Mouse (Mus musculus) heart, embryonic 13.5 days (tissue): ENCODE measurements around the gene 6430628N08Rik. TPM values are rescaled to one million over a fixed set of nuclear protein-coding genes. Genes with fewer than 3 reads are reported as not detected.

ENCODE experiments used
- ATAC-seq: fragments of 200-750 bp; cut with Nextera tagmentation; 2 replicates; pipeline ENCODE4 v1.8.0; 2017; ENCODE audit warnings: moderate TSS enrichment; ENCODE audit not compliant: insufficient number of reproducible peaks, low FRiP score, low TSS enrichment; ENCODE audit errors: extremely low read depth
- H3K27ac ChIP-seq: fragments of 300-500 bp; sonication (generic); replicated peaks from 2 replicates; pipeline ENCODE4 v1.5.1; 2015; ENCODE audit warnings: moderate library complexity, mild to moderate bottlenecking, inconsistent platforms
- H3K27me3 ChIP-seq: fragments of 300-500 bp; sonication (generic); replicated peaks from 2 replicates; pipeline ENCODE4 v1.6.1; 2015; ENCODE audit warnings: mild to moderate bottlenecking, inconsistent platforms
- H3K36me3 ChIP-seq: fragments of 300-500 bp; sonication (generic); 2 replicates; pipeline ENCODE4 v1.6.1; 2015; ENCODE audit warnings: mild to moderate bottlenecking, inconsistent platforms
- H3K4me1 ChIP-seq: fragments of 300-500 bp; sonication (generic); 2 replicates; pipeline ENCODE4 v1.6.1; 2015; ENCODE audit warnings: inconsistent platforms
- H3K4me2 ChIP-seq: fragments of 300-500 bp; sonication (generic); 2 replicates; pipeline ENCODE4 v1.6.1; 2015; ENCODE audit warnings: inconsistent platforms, mild to moderate bottlenecking, moderate library complexity
- H3K4me3 ChIP-seq: fragments of 300-500 bp; sonication (generic); 2 replicates; pipeline ENCODE4 v1.5.1; 2015; ENCODE audit warnings: moderate library complexity, mild to moderate bottlenecking, inconsistent platforms
- H3K9ac ChIP-seq: fragments of 300-500 bp; sonication (generic); 2 replicates; pipeline ENCODE4 v1.6.1; 2015; ENCODE audit warnings: inconsistent platforms, mild to moderate bottlenecking, moderate library complexity
- H3K9me3 ChIP-seq: fragments of 300-500 bp; sonication (generic); 2 replicates; pipeline ENCODE4 v1.6.1; 2016; ENCODE audit warnings: inconsistent platforms
- WGBS: fragments of 180-500 bp; shearing (Covaris S2); methylation state at CpG from one replicate; pipeline ENCODE4 v1.1.7; 2015; ENCODE audit warnings: mixed read lengths; 5-methylcytosine and 5-hydroxymethylcytosine counted together
- polyA plus RNA-seq: library from polyadenylated mRNA; unstranded; fragments of >200 nt; fragmentation: Nextera tagmentation; extraction: Ambion mirVana; gene quantifications from 2 replicates; pipeline ENCODE4 v1.2.1, GENCODE M21; 2015

6430628N08Rik gene
- not detected in 2 replicates for polyA plus RNA-seq

GRCm38 (mm10) chr4:115890553-115890952, at the start of gene 6430628N08Rik:
Gene 6430628N08Rik (plus strand): TSS chr4:115890665.
- Histone ChIP-seq H3K9ac (peak within 1 kb of the TSS; percentile 47; the same call in 1 of the 2 replicates), H3K36me3 (no peaks in the 10 kb centered on the region), H3K4me3 (peak within 1 kb of the TSS; percentile 42), H3K27ac (no peak within 1 kb of the TSS), H3K27me3 (peaks cover 81% of the 10 kb centered on the region), H3K4me1 (peaks cover 12% of the 10 kb centered on the region), H3K4me2 (peak within 1 kb of the TSS; percentile 74), H3K9me3 (no peaks in the 10 kb centered on the region)
- no peak for ATAC-seq
- WGBS, result 2% methylated on average over 31 of the region's 31 CpGs

GRCm38 (mm10) chr4:115840842-115841241, 49.6 kb upstream of the 6430628N08Rik start:
- no peaks in the 10 kb centered on the region for H3K9me3 ChIP-seq
- WGBS, result 86% methylated on average over 4 of the region's 4 CpGs
- H3K4me2 ChIP-seq, result no peak overlapping the region; the same call in 1 of the 2 replicates
- H3K36me3 ChIP-seq, result peaks cover 8% of the 10 kb centered on the region
- peaks cover 14% of the 10 kb centered on the region for H3K4me1 ChIP-seq
- H3K4me3 ChIP-seq, result no peak overlapping the region
- no peak for ATAC-seq
- H3K27ac ChIP-seq, result no peak overlapping the region
- no peak overlapping the region for H3K9ac ChIP-seq
- no peaks in the 10 kb centered on the region for H3K27me3 ChIP-seq

- WGBS, result 42% methylated on average over 2 of the region's 2 CpGs
- no peak overlapping the region for H3K9ac ChIP-seq
- H3K36me3 ChIP-seq, result peaks cover 35% of the 10 kb centered on the region
- H3K27me3 ChIP-seq, result no peaks in the 10 kb centered on the region
- no peaks in the 10 kb centered on the region for H3K9me3 ChIP-seq
- H3K27ac ChIP-seq, result no peak overlapping the region
- H3K4me3 ChIP-seq, result no peak overlapping the region
- ATAC-seq, result no peak
- peaks cover 52% of the 10 kb centered on the region for H3K4me1 ChIP-seq
- no peak overlapping the region for H3K4me2 ChIP-seq
Measured at GRCm38 (mm10) chr4:115846656-115847055, 43.8 kb upstream of the 6430628N08Rik start.

GRCm38 (mm10) chr4:115847377-115847776, 43.1 kb upstream of the 6430628N08Rik start:
- Histone ChIP-seq H3K9ac (no peak overlapping the region), H3K4me3 (no peak overlapping the region), H3K9me3 (no peaks in the 10 kb centered on the region), H3K36me3 (peaks cover 39% of the 10 kb centered on the region), H3K4me1 (peaks cover 57% of the 10 kb centered on the region), H3K27me3 (no peaks in the 10 kb centered on the region), H3K27ac (peak overlapping the region; percentile 21; the same call in 1 of the 2 replicates), H3K4me2 (0 out of 2 replicates have a peak overlapping the region, but pooled peaks have one; percentile 3)
- no peak for ATAC-seq
- WGBS, result 45% methylated on average over 5 of the region's 5 CpGs

GRCm38 (mm10) chr4:115848083-115848482, 42.4 kb upstream of the 6430628N08Rik start:
- 0 out of 2 replicates have a peak overlapping the region, but pooled peaks have one; percentile 3 for H3K4me2 ChIP-seq
- peak overlapping the region; percentile 55; the same call in 1 of the 2 replicates for H3K27ac ChIP-seq
- H3K9ac ChIP-seq, result no peak overlapping the region
- peaks cover 57% of the 10 kb centered on the region for H3K4me1 ChIP-seq
- no peak overlapping the region for H3K4me3 ChIP-seq
- peaks cover 45% of the 10 kb centered on the region for H3K36me3 ChIP-seq
- ATAC-seq, result no peak
- 71% methylated on average over 1 of the region's 1 CpGs for WGBS
- no peaks in the 10 kb centered on the region for H3K27me3 ChIP-seq
- no peaks in the 10 kb centered on the region for H3K9me3 ChIP-seq

GRCm38 (mm10) chr4:115848990-115849677, 41.3 kb upstream of the 6430628N08Rik start:
- no peaks in the 10 kb centered on the region for H3K27me3 ChIP-seq
- H3K9me3 ChIP-seq, result no peaks in the 10 kb centered on the region
- no peak overlapping the region; the same call in 1 of the 2 replicates for H3K9ac ChIP-seq
- peaks cover 43% of the 10 kb centered on the region for H3K36me3 ChIP-seq
- H3K4me2 ChIP-seq, result peak overlapping the region; percentile 37
- no peak overlapping the region for H3K4me3 ChIP-seq
- no peak; the same call in 1 of the 2 replicates for ATAC-seq
- peak overlapping the region; percentile 55 for H3K27ac ChIP-seq
- 26% methylated on average over 8 of the region's 8 CpGs for WGBS
- peaks cover 57% of the 10 kb centered on the region for H3K4me1 ChIP-seq

- 66% methylated on average over 2 of the region's 2 CpGs for WGBS
- Histone ChIP-seq H3K4me3 (no peak overlapping the region), H3K4me2 (no peak overlapping the region), H3K36me3 (peaks cover 43% of the 10 kb centered on the region), H3K27ac (0 out of 2 replicates have a peak overlapping the region, but pooled peaks have one; percentile 55), H3K4me1 (peaks cover 61% of the 10 kb centered on the region), H3K9me3 (no peaks in the 10 kb centered on the region), H3K27me3 (no peaks in the 10 kb centered on the region), H3K9ac (no peak overlapping the region)
- ATAC-seq, result no peak
Measured at GRCm38 (mm10) chr4:115850111-115850510, 40.4 kb upstream of the 6430628N08Rik start.

- no peak overlapping the region for H3K4me2 ChIP-seq
- WGBS, result 72% methylated on average over 2 of the region's 2 CpGs
- ATAC-seq, result no peak
- H3K9me3 ChIP-seq, result no peaks in the 10 kb centered on the region
- H3K27me3 ChIP-seq, result no peaks in the 10 kb centered on the region
- no peak overlapping the region for H3K27ac ChIP-seq
- H3K9ac ChIP-seq, result no peak overlapping the region
- peaks cover 43% of the 10 kb centered on the region for H3K36me3 ChIP-seq
- H3K4me3 ChIP-seq, result no peak overlapping the region
- H3K4me1 ChIP-seq, result peaks cover 66% of the 10 kb centered on the region
Measured at GRCm38 (mm10) chr4:115850631-115851030, 39.8 kb upstream of the 6430628N08Rik start.

- H3K27ac ChIP-seq, result no peak overlapping the region
- no peaks in the 10 kb centered on the region for H3K27me3 ChIP-seq
- H3K36me3 ChIP-seq, result peaks cover 43% of the 10 kb centered on the region
- H3K4me2 ChIP-seq, result no peak overlapping the region
- no peak overlapping the region for H3K9ac ChIP-seq
- WGBS, result 71% methylated on average over 6 of the region's 6 CpGs
- ATAC-seq, result no peak
- peaks cover 73% of the 10 kb centered on the region for H3K4me1 ChIP-seq
- H3K4me3 ChIP-seq, result no peak overlapping the region
- H3K9me3 ChIP-seq, result no peaks in the 10 kb centered on the region
Measured at GRCm38 (mm10) chr4:115851569-115851968, 38.9 kb upstream of the 6430628N08Rik start.

GRCm38 (mm10) chr4:115855100-115855499, 35.4 kb upstream of the 6430628N08Rik start:
- H3K4me2 ChIP-seq, result no peak overlapping the region
- peaks cover 59% of the 10 kb centered on the region for H3K36me3 ChIP-seq
- H3K27ac ChIP-seq, result no peak overlapping the region
- no peak for ATAC-seq
- no peaks in the 10 kb centered on the region for H3K27me3 ChIP-seq
- H3K4me1 ChIP-seq, result peaks cover 46% of the 10 kb centered on the region
- 48% methylated on average over 6 of the region's 6 CpGs for WGBS
- H3K4me3 ChIP-seq, result no peak overlapping the region
- no peaks in the 10 kb centered on the region for H3K9me3 ChIP-seq
- no peak overlapping the region for H3K9ac ChIP-seq

GRCm38 (mm10) chr4:115855609-115856008, 34.9 kb upstream of the 6430628N08Rik start:
- Histone ChIP-seq H3K27ac (no peak overlapping the region), H3K36me3 (peaks cover 60% of the 10 kb centered on the region), H3K9me3 (no peaks in the 10 kb centered on the region), H3K4me2 (no peak overlapping the region), H3K9ac (no peak overlapping the region; the same call in 1 of the 2 replicates), H3K27me3 (no peaks in the 10 kb centered on the region), H3K4me1 (peaks cover 42% of the 10 kb centered on the region), H3K4me3 (no peak overlapping the region)
- 58% methylated on average over 4 of the region's 4 CpGs for WGBS
- ATAC-seq, result no peak
